Mouse (Mus musculus) left cerebral cortex, postnatal 25 days (tissue): Measurements from ENCODE around the gene St3gal3. TPM values are rescaled to one million over a fixed set of nuclear protein-coding genes. Genes with fewer than 3 reads are reported as not detected.

ENCODE experiments used
- DNase-seq, 2 experiments: peaks; one replicate each; pipeline ENCODE4 v3.0.0; 2022; ENCODE audit warnings: low spot score in 2 of 2, mixed read lengths in 1 of 2
- intact Hi-C: fragments of 180-260 bp; cut with DNase I; formaldehyde crosslinking; loops from one replicate; pipeline ENCODE4 v1.15.1; 2025
- total RNA-seq, 2 experiments: library from RNA; stranded (reverse); gene quantifications; 2 replicates each; pipeline ENCODE4 v1.2.3; 2021

Gene St3gal3
- total RNA-seq, 2 experiments from 2014 or later = 43.5 to 44.3 TPM

DNA sequence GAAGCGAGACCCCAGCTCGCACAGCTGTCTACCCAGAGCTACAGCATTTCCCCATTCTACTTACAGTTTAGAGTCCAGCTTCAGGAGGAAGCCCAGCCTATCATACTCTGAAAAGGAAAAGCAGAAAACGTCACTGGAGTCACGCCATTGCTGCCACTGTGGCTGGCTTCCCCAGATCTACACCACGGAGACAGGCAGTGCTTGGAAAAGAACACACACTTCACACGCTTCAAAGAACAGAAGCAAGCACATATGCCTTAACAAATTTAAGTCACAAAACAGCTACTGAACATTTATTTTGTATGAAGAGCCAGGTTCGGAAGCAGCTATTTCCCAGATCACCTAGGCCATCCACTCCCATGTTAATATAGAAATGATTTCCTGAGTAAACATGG lies 102.9 kb downstream of the St3gal3 start:
- DNase-seq = no peak
- intact Hi-C loops = no loop called here

DNA sequence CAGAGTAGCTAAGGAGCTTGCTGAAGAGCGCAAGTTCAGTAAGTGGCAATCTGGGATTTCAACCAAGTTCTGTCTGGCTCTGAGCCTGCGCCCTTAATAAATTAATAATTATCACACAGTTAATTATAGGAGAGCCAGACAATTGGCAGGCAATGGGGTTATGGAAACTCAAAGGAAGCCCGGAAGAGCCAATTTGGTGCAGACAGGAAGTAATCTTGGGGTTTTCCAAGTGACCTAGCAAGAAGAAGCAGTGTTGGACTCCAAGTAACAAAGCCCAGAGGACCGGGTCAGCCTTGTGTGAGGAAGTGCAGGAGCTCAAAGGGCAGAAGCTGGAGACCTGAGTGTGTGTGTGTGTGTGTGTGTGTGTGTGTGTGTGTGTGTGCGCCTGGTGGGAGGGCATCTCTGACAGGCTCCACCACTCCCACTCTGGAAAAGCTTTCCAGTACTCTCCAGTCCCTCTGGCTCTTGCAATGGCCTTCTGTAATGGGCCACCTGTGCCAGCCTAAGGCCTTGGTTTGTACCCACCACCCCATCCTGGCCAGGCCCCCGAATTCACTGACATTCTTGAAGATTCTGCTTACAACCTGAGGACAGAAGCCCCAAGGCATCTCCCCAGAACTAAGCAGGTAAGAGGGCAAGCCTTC lies 103.5 kb downstream of the St3gal3 start:
- peak in 1 of 2 experiments; percentile 42 for DNase-seq
- intact Hi-C loops = no loop called here

DNA sequence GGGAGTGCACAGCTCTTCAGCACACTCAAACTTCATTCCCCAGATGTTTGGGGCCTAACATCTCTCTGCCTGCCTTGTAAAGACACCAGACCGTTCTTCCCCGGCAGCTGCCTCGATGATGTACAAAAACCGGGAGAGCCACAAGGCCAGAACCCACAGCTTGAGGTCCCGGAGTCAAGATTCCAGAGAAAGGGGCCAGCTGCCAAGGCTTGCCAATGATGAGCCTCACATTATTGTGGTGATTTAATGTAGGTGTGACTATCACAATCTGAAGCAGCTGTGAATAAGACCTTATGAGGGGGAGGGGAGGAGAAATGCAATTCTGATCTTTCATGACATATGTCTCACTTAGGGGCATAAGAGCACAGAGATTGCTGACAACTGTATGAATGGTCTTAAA lies 104.4 kb downstream of the St3gal3 start:
- intact Hi-C loops = no loop called here
- no peak for DNase-seq

DNA sequence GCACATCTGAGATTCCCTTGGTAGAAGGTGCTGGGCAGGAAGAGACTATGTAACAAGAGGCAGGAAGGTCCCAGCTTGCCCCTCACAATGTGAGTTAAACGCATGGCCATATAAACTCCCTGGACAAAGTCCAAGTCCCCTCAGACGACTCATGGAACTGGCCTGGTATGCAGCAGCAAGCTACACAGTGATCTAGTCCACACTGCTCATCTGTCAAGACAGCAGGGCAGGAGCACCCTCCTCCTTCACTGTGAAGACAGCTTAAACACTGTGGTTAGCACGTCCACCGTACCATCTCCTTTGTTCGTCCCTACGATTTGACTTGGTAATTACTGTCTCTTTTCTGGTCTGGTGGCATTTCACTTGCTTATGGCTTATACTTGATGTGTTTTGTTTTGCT lies 104.8 kb downstream of the St3gal3 start:
- DNase-seq = no peak
- intact Hi-C loops = no loop called here

DNA sequence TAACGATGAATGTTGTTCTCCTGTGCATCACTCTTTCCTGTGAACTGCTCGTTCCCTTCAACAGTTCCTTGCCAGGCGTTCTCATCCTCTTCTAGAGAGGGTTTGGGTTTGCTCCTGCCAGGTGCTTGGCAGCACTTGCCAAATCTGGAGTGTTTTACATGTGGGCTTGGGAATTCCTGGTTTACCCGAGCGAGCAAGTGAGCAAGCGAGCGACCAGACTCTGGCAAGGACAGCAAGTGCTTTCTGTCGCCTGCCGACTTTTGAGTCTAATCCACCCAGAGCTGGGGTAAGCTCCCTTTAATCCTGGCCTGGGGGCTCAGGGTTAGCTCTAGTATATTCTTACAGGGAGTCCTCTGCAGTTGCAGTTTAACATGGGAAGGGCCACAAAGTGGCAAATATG lies 105.7 kb downstream of the St3gal3 start:
- peak in 1 of 2 experiments; percentile 43 for DNase-seq
- intact Hi-C loops = no loop called here

DNA sequence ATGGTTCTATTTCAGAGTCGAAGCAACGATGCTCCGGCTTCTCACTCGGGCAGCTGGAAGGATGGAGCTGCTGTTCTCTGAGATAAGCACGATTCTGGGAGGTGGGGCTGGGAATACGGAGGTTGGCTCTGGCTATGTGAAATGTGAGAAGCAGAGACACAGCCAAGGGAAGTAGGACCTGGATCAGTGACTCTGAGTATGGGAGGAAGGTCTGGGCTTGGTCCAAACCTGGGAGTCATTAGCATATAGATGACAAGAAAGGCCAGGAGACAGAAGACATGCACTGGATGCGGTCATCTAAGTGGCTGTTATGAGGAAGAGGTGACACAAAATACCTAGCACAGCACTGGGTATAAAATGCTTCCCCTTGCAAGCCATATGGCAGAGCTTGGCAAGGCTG lies 108.8 kb downstream of the St3gal3 start:
- intact Hi-C loops = no loop called here
- peak; percentile 31 to 76 for DNase-seq

DNA sequence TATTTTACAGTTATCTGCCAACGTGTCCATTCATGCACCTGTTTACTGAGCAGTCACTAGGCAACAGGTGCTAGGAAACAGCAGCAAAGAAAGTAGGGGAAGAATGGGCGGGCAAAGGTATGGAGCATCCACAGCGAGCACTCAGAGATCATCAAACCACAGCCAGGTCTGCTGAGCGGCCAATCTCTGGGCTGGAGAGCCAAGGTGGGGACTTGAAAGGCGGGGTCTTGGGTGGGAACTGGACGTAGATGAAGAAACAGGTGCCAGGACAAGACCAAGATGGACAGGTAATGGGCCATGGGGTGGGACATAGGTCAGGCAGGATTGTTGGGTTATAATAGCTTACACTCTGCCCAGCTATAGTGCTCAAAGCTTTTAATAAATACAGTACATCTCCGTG lies 109.3 kb downstream of the St3gal3 start:
- DNase-seq = no peak
- intact Hi-C loops = no loop called here

DNA sequence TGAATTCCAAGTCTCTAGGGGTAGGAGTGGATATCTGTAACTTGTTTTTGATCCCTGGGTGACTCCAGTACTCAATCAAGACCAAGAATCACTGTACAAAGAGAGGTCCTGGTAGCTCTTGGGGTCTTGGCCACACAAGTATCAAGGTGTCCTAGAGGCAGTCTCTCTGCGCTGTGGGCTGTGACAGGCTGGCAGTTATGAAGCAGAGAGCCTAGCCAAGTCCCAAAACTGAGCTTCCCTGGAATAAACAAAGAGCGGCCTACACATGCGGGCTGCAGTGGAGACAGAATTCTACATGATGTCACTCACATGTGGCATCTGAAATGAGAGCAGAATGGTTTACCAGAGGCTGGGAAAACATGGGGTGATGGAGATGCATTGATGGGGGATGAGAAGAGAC lies 111.9 kb downstream of the St3gal3 start:
- DNase-seq = peak in 1 of 2 experiments; percentile 28
- intact Hi-C loops = no loop called here

DNA sequence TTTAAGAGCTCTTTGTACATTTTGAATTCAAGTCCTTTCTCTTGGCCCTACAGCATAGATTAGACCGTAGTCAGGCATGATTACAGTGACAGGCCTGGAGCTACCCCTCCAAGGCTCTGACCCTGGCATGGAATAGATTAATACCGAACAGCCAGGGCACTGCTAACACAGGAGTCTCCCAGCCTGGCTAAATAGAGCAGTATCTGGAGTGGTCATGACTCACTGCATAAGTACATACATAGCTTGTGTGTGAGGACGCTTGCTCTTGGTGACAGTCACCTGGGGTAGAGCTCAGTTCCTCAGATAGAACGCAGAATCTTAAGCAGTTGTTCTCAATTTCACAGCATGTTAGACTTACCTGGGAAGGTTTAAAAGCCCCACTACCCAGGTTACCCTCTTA lies 112.3 kb downstream of the St3gal3 start:
- DNase-seq = no peak
- intact Hi-C loops = no loop called here

DNA sequence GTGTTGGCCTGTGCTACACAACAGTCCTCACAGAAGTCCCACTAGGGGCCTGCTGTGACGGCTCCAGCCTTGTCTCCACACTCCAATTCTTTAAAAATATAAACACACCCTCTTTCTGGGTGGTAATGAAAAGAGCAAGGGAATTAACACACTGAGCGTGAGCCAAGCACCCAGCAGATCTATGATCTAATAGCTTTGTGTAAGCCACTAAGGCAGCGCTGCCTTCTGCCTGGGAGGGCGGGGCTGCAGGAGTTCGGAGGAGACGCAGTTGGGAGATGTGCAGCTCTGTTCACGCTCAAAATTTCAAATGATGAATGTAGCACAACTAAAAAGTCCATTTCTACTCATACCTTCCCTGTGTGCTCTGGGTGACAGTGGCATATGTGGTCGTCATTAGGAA lies 115.1 kb downstream of the St3gal3 start:
- DNase-seq = no peak
- intact Hi-C loops = no loop called here

DNA sequence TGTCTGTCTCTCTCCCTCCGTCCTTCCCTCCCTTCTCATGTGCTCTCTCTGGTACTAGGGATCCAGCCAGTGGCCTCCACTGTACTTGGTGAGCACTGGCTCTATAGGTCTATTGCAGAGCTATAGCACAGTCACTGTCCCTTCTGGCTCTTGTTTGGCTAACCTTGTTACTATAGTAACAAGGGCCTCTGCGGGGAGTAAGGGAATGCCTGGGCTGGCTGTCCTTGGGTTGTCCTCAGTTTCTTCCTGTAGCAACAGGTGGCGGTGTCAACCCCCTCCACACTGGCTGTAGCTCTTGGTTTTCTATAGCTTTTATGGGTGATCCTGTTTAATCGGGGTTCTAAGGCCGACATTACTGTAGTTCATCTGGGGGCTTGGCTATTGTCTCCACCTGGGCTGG lies 115.5 kb downstream of the St3gal3 start:
- intact Hi-C loops = no loop called here
- no peak for DNase-seq

DNA sequence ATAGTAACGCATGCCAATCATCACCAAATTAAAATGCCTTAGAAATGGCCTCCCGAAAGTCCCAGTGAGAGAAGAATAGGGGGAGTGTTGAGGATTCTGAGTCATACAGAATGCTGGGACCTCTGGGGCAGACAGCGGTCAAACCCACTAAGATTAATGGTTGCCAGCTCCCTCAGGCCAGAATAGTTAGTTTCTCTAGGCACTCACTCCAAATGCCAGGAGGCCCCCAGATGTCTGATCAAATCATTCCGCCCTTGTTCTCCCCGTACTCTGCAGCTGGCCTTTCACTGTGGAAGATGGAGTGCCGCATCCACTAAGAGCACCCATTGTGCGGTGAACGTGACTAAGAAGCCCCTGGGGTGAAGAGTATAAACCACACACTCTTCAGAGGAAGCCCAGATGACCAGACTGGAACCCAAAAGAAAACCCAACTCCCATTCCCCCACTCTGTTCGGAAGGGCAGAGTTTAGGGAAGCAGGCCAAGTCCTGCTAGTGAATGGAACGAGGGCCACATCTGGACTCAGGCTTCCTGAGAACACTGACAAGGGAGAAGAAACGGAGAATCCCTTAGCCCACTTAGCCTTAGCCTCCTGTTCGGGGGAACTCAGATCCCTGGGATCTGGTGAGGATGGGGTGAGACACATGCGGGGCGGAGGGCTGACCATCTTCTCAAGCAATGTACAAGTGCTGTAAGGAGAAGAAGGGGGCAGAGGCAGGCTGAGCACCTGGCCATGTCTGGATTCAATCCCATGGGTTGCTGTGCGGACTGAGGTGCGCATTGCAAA lies 117.5 kb downstream of the St3gal3 start:
- DNase-seq = no peak

DNA sequence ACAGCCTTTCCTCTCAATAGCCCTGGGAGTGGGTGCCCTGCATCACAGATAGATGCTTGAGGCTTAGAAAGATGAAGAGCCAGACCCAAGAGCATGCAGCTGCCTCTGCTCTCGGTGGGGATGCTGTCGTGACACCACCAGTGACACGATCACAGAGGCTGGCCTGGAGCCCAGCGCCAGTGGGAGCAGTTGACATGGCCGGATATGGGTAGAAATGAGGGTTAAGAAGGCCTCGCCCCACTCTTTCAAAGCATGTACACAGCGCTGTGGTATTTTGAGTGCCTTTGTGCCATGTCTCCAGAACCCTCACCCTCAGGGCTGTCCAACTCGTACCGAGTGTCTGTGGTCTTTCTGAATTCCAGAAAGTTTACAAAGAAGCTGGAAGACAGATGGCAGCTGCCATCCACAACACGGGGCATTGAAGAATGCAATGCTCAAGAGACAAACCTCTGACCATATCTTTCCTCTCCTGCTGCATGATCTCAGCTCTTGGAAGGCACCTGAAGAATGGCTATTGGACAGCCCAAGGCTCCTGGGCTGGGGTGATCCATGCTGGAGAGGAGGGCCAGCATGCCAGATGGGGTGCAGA lies 118.3 kb downstream of the St3gal3 start:
- DNase-seq = no peak
- intact Hi-C loops = no loop called here

More for the DNA sequence above, 117.5 kb downstream of the St3gal3 start:
- intact Hi-C loops = no loop called here

DNA sequence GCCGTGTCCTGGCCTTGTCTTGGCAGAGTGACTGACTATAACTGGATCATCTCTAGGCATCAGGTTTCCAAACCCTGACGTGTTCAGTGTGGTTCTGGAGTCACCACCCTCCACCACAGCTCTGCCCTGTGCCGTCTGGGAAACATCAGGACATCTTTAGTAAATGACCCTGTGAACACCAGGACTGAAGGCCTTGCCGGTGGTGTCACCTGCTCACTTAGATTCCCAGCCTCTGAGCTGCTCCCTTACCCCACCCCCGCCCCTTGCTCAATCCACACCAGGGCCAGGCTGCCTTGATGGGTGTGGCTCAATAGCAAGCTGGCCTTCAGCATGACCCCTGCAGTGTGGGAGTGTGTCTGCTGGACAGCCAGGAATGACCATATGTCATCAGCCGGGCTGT lies 119.1 kb downstream of the St3gal3 start:
- intact Hi-C loops = no loop called here
- no peak for DNase-seq

DNA sequence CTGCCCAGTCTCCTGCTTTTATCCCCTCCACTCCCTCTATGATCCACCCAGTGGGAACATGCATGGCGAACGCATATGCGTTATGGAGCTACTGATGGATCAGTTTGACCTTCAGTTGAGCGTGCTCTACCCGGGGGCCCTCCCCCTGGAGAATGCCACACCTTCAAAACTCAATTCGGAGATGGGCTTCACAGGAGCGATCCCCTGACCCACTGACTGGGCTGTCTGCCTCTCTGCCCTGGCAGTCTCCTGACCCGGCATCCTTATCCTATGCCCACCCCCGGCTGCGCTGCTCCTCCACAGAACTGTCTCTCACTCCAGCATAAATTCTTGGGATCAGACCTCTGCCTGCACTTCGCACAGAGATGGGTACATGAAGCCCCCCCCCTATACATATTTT lies 119.6 kb downstream of the St3gal3 start:
- DNase-seq = no peak
- intact Hi-C loops = no loop called here

DNA sequence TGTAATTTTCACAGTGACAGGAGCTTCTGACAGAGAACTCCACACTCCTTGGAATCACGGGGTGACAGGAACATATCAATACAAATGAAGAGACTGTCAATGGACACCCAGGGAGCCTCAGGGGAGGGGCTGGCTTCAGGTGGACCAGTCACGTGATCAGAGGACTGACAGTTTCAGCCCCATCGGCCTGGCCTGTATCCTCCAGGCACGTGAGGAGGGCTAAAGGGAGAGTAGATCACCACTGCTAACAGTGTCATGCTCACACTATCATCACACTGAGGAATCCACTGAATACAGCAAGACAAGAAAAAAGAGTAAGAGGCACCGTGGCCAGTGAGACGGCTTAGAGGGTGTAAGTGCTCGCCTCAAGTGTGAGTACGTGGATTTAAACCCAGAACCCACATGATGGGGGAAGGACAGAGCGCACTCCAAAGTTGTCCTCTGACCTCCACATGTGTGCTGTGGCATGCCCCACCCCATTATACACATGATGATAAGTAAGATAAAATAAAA lies 124.0 kb downstream of the St3gal3 start:
- DNase-seq = no peak
- intact Hi-C loops = no loop called here

DNA sequence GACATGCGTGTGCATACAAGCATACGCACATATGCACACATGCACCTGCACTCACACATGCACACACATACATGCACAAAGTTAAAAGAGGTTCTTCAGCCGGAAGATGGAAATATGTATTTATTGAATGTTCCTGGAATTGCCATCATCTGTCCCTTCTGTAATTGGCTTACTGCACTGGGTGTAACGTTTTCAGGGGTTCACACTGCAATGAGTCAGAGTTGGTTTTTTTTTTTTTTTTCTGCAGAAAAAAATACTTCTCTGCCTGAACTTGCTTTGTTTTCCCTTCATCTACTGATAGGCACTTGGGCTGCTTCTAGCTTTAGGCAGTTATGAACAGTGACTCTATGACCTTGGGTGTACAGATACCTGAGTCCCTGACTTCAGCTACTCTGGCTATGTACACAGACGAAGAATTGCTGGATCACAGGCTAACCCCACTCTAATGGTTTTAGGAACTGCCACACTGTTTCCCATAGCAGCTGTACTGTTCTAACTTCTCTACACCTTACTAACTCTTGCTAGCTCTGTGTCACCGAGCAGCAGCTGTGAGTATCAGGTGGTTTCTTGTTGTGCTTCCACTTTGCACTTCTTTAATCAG lies 126.2 kb downstream of the St3gal3 start:
- no peak for DNase-seq
- intact Hi-C loops = no loop called here

DNA sequence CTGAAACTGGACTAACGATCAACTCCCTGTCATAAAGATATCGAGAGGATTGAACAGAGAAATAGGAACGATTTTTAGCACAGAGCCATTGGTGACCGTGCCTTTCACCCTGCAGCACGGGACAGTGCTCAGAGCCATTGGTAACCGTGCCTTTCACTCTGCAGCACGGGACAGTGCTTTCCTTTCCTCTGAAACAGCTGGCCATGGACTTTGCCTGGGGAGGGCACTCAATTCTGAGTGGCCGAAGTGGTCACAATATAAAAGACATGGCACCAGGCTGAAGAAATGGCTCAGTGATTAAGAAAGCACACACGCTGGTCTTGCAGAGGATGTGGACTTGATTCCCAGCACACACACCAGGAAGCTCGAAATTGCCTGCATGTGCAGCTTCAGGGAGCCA lies 133.4 kb downstream of the St3gal3 start:
- intact Hi-C loops = no loop called here

DNA sequence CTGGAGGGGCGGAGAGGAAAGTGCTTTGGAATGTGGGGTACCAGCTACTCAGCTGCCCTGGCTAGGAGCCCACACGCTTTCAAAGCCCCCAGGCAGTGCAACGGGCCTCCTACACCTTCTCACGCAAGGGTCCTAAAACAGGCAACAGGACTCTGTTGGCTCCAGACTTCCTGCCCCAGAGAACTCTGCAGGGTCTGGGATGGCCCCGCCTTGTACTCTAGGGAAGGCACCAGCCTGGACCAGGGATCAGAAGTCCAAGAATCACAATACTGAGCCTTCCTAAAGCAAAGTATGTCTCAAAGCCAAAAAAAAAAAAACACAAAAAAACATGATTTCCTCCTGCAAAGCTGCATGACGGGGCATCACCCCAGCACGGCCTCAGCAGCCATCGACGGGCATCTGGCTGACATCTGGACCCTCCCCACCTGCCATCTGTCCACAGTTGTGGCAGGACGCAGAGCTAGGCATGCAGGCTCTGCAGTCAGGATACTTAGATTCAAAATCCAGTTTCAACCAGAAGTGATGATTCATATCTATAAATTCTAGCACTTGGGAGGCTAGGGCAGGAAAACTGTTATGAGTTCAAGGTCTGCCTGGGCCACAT lies 134.0 kb downstream of the St3gal3 start:
- no peak for DNase-seq
- intact Hi-C loops = no loop called here

More for the DNA sequence above, 133.4 kb downstream of the St3gal3 start:
- no peak for DNase-seq

DNA sequence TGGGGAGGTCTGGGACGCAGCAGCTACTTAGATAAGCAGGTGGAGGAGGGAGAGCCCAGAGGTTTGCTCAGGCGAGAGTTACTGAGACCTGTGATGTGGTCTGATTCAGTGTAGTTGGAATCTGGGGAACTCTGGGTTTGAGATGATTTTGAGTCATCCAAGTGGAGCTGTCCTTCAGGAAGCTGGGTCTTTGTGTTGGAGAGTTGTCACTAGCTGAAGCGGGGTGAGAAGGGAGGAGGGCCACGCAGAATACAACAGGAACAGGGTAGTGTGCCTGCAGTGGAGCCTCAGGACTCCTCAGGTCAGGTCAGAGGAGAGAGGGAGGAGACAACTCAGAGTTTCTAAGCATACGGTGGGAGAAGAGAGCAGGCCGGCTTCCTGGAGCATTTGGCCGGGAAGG lies 134.8 kb downstream of the St3gal3 start:
- no peak for DNase-seq
- intact Hi-C loops = no loop called here
